Mouse (Mus musculus): ENCODE data around the gene Smim17.
"Not testable (repeated sequence)": the region's sequence is repeated elsewhere in the genome, so short reads cannot be mapped to it uniquely, and the experiment has no call there.

Gene Smim17

GRCm38 (mm10) chr7:6414626-6415441 is 16.3 kb downstream of the Smim17 start:
- DNase-seq (ENCODE audit: low spot score in 2 of 2), result peak; percentile 26 to 43

- DNase-seq (ENCODE audit: low spot score in 2 of 2), result no peak
Measured at GRCm38 (mm10) chr7:6415442-6415787, 16.9 kb downstream of the Smim17 start.

- DNase-seq (ENCODE audit: low spot score in 2 of 2), result no peak
Measured at GRCm38 (mm10) chr7:6419894-6420293, 21.4 kb downstream of the Smim17 start.

GRCm38 (mm10) chr7:6429381-6429780 is 30.9 kb downstream of the Smim17 start:
- no peak for DNase-seq (ENCODE audit: low spot score in 2 of 2)

GRCm38 (mm10) chr7:6430342-6430741 is 31.8 kb downstream of the Smim17 start:
- DNase-seq (ENCODE audit: low spot score in 2 of 2), result no peak

GRCm38 (mm10) chr7:6438388-6438787 is 39.9 kb downstream of the Smim17 start, which contains the start of gene Olfr1344:
Gene Olfr1344 (plus strand): TSS chr7:6438688.
- no peak for DNase-seq (ENCODE audit: low spot score in 2 of 2)

DNA sequence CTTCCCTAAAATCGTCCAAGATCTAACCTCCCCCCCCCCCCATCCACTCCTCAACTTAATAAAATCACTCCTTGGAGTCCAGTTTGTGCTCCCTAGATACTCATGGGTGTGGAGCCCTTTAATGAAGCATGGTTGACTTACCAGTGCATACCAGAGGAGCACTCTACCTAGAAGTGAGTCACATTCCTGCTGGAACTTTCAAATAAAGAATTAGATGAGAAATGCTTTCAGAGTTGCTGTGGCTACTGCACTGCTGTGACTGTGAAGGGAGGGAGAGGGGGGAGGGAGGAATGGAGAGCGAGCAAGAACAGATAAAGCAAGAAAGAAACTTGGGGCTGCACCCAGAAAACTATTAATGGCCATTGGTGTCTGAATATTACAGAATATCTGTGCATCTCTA is 42.7 kb downstream of the Smim17 start:
- no peak for DNase-seq (ENCODE audit: low spot score in 2 of 2)

GRCm38 (mm10) chr7:6447771-6448170 is 49.3 kb downstream of the Smim17 start:
- DNase-seq (ENCODE audit: low spot score in 2 of 2), result no peak

DNA sequence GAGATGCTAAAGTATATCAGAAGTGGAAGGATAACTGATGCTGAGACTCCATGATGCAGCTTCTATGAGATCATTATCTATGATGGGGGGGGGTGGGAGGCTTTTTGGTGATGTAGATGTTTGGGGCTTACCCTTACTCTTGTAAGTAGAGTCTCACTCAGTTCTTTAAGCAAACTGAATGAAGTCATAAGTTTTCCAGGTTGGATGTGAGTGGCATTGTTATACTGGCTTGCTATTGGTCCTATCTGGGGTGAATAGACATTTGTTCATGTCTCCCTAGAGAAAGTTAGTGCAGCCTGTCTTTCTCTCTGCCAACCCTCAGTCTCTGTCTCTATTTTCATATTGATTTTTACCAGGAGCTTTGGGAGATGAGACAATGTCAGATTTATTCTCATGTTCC is 57.4 kb downstream of the Smim17 start, which contains the start of gene Olfr1336:
TSS of gene Olfr1336 (plus strand) at position 301 of the 400 bp plus-strand sequence.
- no peak for DNase-seq (ENCODE audit: low spot score in 2 of 2)

DNA sequence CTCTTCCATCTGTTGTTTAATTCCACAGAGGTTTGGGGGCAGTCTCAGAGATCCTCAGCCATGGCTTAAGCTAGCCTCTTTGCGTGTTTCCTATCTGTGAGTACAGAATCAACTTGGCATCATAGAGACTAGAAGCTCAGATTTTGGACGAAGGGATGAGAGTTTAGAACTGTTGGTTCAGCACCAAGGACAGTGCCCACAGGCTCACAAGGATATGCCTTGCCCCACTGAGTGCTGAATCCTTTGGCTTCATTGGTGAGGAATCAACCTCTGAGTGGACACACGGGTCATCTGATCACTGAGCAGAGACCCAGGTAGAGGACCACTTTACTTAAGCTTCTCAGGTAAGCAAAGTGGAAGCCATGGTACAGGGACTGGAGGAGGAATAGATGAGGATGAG is 57.9 kb downstream of the Smim17 start:
- DNase-seq (ENCODE audit: low spot score in 2 of 2), result no peak

DNA sequence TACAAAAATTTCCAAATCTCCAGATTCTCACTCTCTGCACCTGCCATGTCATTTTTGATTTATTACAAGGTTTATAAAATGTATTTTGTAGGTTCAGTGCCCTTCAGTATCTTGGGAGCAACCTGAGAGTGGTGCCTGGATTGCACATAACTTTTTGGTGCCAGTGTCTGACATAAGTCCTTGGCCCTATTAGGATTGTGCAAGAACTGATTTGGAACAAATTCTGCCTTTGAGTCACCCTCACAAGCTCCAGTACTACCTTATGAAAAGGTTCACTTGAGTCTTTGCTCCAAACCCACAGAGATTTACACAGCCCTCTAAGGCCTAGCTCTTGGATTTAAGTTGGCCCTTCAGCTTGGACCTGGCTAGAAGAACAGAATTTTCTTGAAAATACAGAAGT is 68.4 kb downstream of the Smim17 start, which contains the start of gene Olfr1346:
TSS of gene Olfr1346 (plus strand) at position 151 of the 400 bp plus-strand sequence.
- DNase-seq (ENCODE audit: low spot score in 2 of 2), result no peak

DNA sequence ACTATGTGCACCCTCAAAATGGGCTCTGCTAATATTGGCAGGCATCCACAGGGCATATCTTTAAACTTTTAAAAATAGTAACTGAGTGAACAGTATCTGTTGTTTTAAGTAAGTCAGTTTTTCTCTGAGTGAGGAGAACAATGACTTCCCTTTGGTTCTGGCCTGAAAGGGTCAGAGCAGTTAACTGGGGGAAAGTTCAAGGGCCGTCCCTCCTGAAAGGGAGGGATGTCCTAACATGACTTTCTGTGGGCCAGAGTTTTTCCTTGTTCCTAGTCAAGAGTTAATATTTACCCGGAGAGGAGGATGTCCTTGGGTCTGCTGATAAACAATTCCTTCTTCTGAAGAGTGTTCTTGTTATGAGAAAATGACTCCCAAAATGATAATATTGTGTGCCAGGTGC is 79.1 kb downstream of the Smim17 start:
- DNase-seq (ENCODE audit: low spot score in 2 of 2), result not testable (repeated sequence)

All from cerebellum, postnatal 4 days (tissue).